Mouse (Mus musculus) olfactory bulb, adult 2 months (tissue): ENCODE measurements around the gene Tpr. TPM values are rescaled to one million over a fixed set of nuclear protein-coding genes. Genes with fewer than 3 reads are reported as not detected.

ENCODE experiments used
- H3K27ac ChIP-seq: fragments of 200-500 bp; 2 replicates; pipeline ENCODE4 v1.5.1; 2012; ENCODE audit warnings: low read depth, low read length; ENCODE audit not compliant: insufficient read depth
- H3K4me1 ChIP-seq: fragments of 200-500 bp; 2 replicates; pipeline ENCODE4 v1.6.1; 2012; ENCODE audit warnings: low read length; ENCODE audit not compliant: control insufficient read depth, insufficient read depth
- H3K4me3 ChIP-seq: fragments of 200-500 bp; 2 replicates; pipeline ENCODE4 v1.5.1; 2012; ENCODE audit warnings: mild to moderate bottlenecking, low read depth, low read length, moderate library complexity; ENCODE audit not compliant: insufficient read depth
- CTCF ChIP-seq: fragments of 200-500 bp; IDR thresholded peaks from 2 replicates; pipeline ENCODE4 v1.5.1; 2012; ENCODE audit warnings: low read depth, mild to moderate bottlenecking, low read length, moderate library complexity; ENCODE audit not compliant: insufficient read depth
- POLR2A ChIP-seq: fragments of 200-500 bp; IDR thresholded peaks from 2 replicates; pipeline ENCODE4 v1.6.1; 2012; ENCODE audit warnings: mild to moderate bottlenecking, low read depth, low read length, moderate library complexity; ENCODE audit not compliant: insufficient read depth
- WGBS: fragments of 180-500 bp; shearing (Covaris S2); methylation state at CpG from one replicate; pipeline ENCODE4 v1.1.7; 2018; 5-methylcytosine and 5-hydroxymethylcytosine counted together
- polyA plus RNA-seq: library from polyadenylated mRNA; stranded (reverse); fragments of >200 nt; gene quantifications from 2 replicates; pipeline ENCODE4 v1.2.4, GENCODE M21; 2012; ENCODE audit warnings: low replicate concordance; ENCODE audit not compliant: missing spikeins, insufficient read depth, insufficient read length

Tpr gene
- polyA plus RNA-seq = 192 TPM in 1 of 2 replicates, not detected in the other

DNA sequence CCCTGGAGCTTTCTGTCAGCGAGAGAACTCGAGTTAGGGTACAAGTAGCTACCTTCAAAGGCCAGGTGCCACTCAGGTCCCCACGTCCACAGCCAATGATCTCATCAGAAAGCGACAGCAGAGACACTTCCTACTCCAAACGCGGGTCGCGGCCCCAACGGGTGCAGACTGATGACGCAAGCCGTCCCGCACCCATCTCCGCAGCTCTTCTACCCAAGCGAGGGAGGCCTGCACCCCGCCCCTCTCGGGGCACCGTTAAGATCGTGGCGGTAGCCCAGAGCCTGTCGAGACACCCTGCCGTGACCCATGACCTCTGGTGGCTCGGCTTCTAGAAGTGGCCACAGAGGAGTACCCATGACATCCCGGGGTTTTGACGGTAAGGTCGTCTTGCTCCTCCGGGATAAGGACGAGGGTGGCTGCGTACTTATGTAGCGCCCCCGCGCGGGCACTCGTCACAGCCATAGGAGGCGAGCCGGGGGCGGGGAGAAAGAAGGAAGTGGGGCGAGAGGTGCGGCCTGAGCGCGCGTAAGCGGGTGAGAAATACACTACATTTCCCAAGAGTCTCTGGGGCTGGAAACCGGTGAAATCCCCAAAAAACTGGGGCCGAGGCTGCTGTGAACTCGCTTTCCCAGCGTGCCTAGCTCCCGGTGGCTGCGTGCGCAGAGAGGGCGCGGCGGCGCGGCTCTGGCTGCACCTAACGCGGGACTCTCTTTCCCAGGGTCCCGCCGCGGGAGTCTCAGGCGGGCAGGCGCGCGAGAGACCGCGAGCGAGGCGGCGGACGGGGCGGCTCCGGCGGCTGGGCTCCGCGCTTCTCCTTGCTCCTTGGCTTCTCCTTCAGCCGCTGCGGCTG lies at the start of gene Tpr, which contains the start of gene Odr4:
Gene Tpr (plus strand): TSS at position 201 of the 850 bp plus-strand sequence.
Gene Odr4 (minus strand): TSS at position 443 of the 850 bp plus-strand sequence.
- peak; percentile 69 for TF ChIP-seq POLR2A
- TF ChIP-seq CTCF = peak; percentile 75; the same call in 1 of the 2 replicates
- peak within 1 kb of the TSS; percentile 99 for H3K27ac ChIP-seq
- H3K4me3 ChIP-seq = peak within 1 kb of the TSS; percentile 97
- under 1% methylated on average over 76 of the region's 76 CpGs for WGBS
- no peaks in the 10 kb centered on the region for H3K4me1 ChIP-seq

DNA sequence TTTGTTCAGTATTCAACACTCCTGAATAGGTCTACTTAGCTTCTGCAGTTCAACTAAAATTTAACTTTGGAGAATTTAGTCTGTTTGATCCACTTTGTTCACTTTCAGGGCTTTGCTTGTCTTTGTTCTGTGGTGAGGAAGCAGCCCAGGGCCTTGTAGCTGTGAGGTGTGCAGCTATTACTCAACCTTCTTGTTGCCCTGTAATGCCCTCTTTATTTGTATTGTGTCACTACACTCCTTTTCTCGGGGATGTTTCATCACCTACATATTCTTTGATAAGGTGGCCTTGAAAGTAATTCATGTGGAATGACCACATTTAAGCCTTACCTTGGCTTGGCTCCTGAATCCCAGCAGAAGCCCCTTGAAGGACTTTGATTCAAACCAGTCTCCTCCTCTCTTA lies 31.8 kb upstream of the Tpr start:
- Histone ChIP-seq H3K4me1 (no peaks in the 10 kb centered on the region), H3K4me3 (no peak overlapping the region), H3K27ac (no peak overlapping the region)
- 88% methylated on average over 1 of the region's 1 CpGs for WGBS
- TF ChIP-seq POLR2A (no peak), CTCF (no peak)

DNA sequence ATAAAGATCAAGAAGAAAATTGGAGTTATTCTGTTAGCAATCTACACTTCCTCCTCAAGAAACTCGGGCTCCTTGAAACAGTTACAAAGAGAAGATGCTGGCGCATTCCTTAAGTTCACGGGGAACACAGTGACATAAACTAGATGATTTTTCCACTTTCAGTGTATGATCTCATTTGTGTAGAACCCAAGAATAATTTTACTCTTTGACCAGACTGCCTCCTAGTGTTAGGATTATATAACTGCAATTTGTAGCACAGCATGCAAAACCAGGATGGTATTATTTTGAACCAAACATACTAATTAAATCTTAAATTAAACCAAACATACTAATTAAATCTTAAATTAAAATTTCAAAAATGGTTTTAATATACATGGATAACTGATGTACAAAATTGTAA lies 19.7 kb upstream of the Tpr start:
- TF ChIP-seq CTCF (no peak), POLR2A (no peak)
- Histone ChIP-seq H3K4me1 (no peaks in the 10 kb centered on the region), H3K27ac (no peak overlapping the region), H3K4me3 (no peak overlapping the region)
- WGBS = 86% methylated on average over 3 of the region's 3 CpGs

DNA sequence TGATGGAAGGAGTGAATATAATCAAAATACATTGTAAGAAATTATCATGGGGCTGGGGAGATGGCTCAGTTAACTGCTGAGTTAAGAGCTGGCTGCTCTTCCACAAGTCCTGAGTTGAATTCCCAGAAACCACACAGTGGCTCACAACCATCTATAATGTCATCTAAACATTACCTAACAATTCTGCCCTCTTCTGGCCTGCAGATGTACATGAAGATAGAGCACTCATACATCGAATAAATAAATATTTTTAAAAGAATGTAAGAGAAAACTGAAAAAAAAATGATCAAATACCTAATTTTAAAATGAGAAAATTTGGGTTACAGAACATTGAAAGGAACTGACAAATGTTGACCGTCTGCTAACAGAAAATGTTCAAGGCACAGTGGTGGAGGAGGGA lies 18.4 kb upstream of the Tpr start:
- H3K4me3 ChIP-seq = no peak overlapping the region
- TF ChIP-seq CTCF (no peak), POLR2A (no peak)
- whole genome bisulfite sequencing = 87% methylated on average over 2 of the region's 2 CpGs
- H3K4me1 ChIP-seq = no peaks in the 10 kb centered on the region
- H3K27ac ChIP-seq = no peak overlapping the region

DNA sequence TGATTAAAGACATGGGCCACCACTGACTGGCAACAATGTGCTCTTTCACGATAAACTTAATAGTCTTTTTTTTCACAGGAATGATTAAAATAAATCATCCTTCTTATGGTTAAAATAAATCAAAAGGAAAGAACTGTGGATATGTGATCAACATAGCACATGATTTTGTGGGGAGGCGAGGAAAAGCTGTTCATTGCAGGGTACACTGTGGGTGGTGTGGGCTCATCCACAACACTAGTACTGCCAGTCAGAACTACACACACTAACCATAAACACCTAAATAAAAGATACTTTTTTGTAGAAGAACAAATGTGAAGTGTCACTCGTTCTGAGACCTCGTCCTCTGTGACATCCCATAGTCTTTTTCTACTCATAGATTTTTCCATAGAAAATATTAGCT lies 8.5 kb upstream of the Tpr start:
- WGBS = 92% methylated on average over 4 of the region's 4 CpGs

DNA sequence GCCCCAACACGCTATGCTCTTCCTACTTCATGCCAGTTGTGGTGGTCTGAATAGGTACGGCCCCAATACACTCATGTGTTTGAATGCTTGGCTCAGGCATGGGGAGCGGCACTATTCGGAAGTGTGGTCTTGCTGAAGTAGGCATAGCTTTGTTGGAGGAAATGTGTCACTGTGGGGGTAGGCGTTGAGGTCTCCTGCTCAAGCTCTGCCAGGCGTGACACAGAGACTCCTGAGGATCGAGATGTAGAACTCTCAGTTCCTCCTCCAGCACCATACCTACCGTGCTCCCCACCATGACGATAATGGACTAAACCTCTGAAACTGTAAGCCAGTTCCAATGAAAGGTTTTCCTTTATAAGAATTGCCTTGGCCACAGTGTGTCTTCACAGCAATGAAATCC lies 5.1 kb upstream of the Tpr start:
- TF ChIP-seq POLR2A (no peak), CTCF (no peak)
- no peaks in the 10 kb centered on the region for H3K4me1 ChIP-seq
- WGBS = 93% methylated on average over 9 of the region's 9 CpGs

More for the DNA sequence above, 8.5 kb upstream of the Tpr start:
- no peaks in the 10 kb centered on the region for H3K4me1 ChIP-seq
- no peak overlapping the region for H3K4me3 ChIP-seq
- TF ChIP-seq CTCF = no peak
- TF ChIP-seq POLR2A = no peak
- H3K27ac ChIP-seq = no peak overlapping the region

DNA sequence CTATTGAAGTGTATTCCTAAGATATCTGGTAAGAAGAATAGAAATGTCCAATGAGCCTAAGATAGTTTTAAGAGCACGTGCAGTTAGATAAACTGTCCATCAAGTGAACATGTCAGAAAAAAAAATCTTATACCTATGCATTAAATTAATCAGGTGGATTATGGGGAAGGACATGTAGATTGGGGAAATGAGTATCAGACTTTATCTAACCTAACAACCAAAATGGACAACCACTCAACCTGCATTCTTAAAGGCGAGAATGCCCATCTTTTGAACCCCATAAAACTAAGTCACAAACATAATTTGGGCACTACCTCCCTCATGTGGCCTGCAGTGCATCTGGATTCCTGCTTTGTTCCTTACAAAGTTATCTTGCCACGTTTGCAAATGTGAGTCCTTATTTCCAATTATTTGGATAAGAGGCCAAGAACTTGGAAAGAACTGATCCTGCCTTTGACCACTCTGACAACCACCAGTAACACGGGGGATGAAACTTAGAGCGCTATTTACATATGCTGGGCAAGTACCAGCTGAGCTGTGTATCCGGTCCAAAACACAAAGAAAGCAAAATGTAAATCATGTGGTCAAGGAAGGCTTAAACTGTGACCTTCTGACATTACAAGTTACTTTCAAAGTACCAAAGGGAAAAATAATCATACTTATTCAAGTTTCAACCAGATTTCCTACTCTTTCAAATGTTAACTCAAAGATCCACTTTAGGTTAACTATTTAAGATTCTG lies 3.1 kb upstream of the Tpr start:
- TF ChIP-seq CTCF (no peak), POLR2A (no peak)
- Histone ChIP-seq H3K27ac (no peak overlapping the region), H3K4me3 (no peak overlapping the region), H3K4me1 (no peaks in the 10 kb centered on the region)
- WGBS = 89% methylated on average over 6 of the region's 6 CpGs

More for the DNA sequence above, 5.1 kb upstream of the Tpr start:
- Histone ChIP-seq H3K27ac (no peak overlapping the region), H3K4me3 (no peak overlapping the region)

DNA sequence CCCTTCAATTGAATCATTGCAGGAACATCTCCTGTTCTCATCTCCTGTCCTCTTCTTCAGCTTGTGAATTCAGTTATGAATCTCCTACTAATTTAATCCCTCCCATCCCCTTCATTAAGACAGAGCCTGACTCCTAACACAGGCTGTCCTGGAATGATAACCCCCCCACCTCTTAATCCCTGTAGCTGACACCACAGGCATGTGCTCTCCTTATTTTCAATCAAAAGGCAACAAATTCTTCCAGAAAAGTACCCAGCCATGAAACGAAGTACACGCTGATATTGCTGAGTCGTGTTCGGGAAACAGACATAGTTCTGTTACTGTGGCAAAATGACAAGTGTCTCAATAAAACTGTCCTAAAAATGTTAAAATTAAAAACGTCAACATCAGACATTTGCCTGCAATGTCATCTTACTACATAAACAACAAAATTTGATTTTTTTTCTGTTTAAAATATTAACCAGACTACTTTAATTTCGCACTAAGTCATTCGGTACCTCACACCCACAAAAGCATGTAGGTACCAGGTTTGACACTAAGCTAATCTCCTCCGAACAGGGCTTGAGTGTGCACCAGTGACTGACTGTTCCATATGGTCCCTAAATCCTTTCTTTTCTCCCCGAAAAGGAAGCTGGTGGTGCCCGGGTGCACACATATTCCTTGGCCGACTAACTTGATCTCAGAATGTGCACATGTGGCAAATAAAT lies 554 bp upstream of the Tpr start:
- TF ChIP-seq CTCF (no peak), POLR2A (no peak)
- Histone ChIP-seq H3K4me1 (no peaks in the 10 kb centered on the region), H3K27ac (peak overlapping the region; percentile 99; the same call in 1 of the 2 replicates), H3K4me3 (peak overlapping the region; percentile 83)
- 14% methylated on average over 11 of the region's 11 CpGs for WGBS
